Mouse (Mus musculus) mouse trophoblast stem cell (cell line): Measurements from ENCODE around the gene Doc2g.

Experiments used
- in situ Hi-C, 2 experiments: fragments of 300-500 bp; cut with MseI, MboI; formaldehyde crosslinking; loops; 2 replicates in 1 of 2; 3 replicates in 1 of 2; pipeline ENCODE4 v1.15.1; 2025

Doc2g gene

GRCm38 (mm10) chr19:4051741-4052515 lies 48.8 kb downstream of the Doc2g start:
- in situ Hi-C loops = loop anchor here (5.0 kb wide), 2 partner anchors 35 kb away; no protein-coding TSS in a partner anchor

GRCm38 (mm10) chr19:4052516-4053030 lies 49.5 kb downstream of the Doc2g start:
- in situ Hi-C loops = loop anchor here (5.0 kb wide), 2 partner anchors 35 kb away; no protein-coding TSS in a partner anchor

GRCm38 (mm10) chr19:4054613-4055012 lies 51.5 kb downstream of the Doc2g start:
- in situ Hi-C loops = loop anchor here (5.0 kb wide), 2 partner anchors 33 to 37 kb away; no protein-coding TSS in a partner anchor

GRCm38 (mm10) chr19:4055216-4055946 lies 52.3 kb downstream of the Doc2g start:
- in situ Hi-C loops = no loop called here

- in situ Hi-C loops = no loop called here
Measured at GRCm38 (mm10) chr19:4055947-4056693, 53.0 kb downstream of the Doc2g start.
